Mouse (Mus musculus): ENCODE results near the gene Lbhd1.

The Lbhd1 gene

DNA sequence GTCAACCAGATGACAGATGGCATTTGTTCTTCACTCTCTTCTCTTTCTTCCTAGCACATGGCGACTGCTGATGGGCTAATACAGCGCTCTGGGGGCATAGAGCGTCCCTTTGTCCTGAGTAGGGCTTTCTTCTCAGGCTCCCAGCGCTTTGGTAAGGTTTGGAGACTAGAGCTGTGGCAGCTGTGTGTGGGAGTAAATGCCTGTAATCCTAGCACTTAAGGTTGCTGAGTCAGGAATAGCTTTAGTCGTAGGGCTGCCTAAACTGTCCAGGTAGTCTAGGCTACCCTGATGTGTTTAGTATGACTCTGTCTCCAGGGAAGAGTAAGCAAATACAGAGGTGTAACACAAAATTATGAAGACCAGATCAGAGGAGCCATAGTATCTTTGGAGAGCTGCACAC lies 28.3 kb downstream of the Lbhd1 start:
- DNase-seq (ENCODE audit: low read depth, low spot score), result no peak

- DNase-seq (ENCODE audit: low read depth, low spot score), result no peak
Measured at GRCm38 (mm10) chr19:8914212-8914611, 30.7 kb downstream of the Lbhd1 start.

DNA sequence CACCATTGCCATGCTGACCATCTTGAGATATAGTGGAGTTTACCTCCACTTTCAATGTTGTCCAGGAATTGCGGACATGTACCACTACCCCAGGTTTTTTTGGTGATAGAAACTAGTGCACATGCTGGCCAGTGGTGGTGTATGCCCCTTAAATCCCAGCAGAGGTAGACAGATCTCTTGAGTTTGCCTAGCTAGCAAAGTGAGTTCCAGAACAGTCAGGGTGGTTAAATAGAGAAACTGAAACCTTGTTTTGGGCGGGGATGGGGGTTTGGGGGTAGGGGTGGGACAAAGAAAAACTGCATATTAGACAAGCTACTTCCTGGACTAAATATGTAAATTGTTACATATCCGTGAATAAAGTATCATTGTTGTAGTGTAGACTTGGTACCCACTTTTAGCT lies 35.5 kb downstream of the Lbhd1 start:
- DNase-seq (ENCODE audit: low read depth, low spot score), result peak; percentile 46

- peak; percentile 28 for DNase-seq (ENCODE audit: low read depth, low spot score)
Measured at GRCm38 (mm10) chr19:8919684-8920072, 36.1 kb downstream of the Lbhd1 start.

GRCm38 (mm10) chr19:8920073-8920736 lies 36.7 kb downstream of the Lbhd1 start, which contains the start of gene B3gat3:
B3gat3 (plus strand) TSS chr19:8920374.
- DNase-seq (ENCODE audit: low read depth, low spot score), result peak; percentile 85

DNA sequence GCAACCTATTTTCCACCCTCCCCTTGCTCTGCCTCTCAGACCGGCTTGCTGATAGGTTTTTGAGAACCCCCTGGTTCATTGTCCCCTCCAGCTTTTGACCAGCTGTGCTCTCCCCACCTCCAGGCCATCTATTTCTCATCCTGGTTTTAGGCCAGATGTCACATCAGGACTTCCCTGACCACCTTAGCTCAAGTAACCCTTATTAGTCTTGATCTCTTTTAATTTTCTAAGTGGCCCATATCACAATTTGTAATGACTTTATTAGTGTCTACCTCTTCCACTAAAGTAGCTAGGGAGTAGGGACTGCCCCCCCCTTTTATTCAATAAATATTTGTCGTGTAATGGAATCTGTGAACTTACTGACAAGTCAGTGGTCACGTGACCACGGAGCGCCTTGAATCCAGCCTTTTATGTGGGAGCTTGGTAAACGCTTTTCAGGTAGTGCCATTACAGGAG lies 37.3 kb downstream of the Lbhd1 start:
- DNase-seq (ENCODE audit: low read depth, low spot score), result peak; percentile 80

- peak; percentile 35 for DNase-seq (ENCODE audit: low read depth, low spot score)
Measured at GRCm38 (mm10) chr19:8921741-8922140, 38.2 kb downstream of the Lbhd1 start.

DNA sequence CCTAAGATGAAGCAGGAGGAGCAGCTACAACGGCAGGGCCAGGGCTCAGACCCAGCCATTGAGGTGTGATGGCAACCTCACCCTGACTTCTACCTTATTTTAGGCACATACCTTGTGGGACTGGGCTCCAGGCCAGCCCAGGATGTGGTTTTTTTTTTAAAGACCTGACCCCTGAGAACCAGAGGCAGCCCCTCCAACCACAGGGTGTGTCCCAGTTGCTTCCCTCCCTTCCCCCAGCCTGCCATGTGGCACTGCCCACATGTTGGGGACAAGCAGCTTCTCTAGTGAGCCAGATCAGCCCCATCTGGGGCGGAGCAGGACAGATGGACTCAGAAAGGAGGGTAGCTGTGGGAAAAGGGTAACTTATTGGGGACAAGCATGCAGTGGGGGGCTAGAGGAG lies 43.2 kb downstream of the Lbhd1 start:
- peak; percentile 40 for DNase-seq (ENCODE audit: low read depth, low spot score)

- DNase-seq (ENCODE audit: low read depth, low spot score), result no peak
Measured at GRCm38 (mm10) chr19:8927891-8928525, 44.5 kb downstream of the Lbhd1 start.

DNA sequence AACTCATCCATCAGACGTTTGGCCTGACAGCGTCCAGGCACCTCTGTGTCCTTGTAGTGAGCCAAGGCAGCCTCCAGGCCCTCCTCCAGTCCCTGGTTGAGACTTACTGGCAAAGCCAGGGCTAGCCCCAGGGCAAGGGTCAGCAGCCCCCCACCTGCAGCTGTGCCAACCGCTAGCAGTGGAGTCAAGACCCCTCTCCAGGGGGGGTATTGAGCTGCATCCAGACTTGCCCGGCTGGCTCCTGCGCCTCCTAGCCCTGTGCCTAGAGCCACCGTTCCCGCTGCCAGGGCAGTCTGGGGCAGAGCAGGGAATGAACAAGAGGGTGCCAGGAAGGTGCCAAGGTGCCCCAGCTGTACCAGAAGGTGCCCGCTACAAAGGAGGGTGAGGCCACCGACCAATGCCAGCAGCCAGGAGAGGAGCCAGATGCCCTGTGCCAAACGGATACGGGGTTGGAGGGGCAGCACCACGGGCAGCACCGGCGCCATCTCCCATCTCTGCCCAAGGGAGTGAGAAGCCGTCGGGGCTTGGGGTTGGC lies 45.2 kb downstream of the Lbhd1 start:
- no peak for DNase-seq (ENCODE audit: low read depth, low spot score)

DNA sequence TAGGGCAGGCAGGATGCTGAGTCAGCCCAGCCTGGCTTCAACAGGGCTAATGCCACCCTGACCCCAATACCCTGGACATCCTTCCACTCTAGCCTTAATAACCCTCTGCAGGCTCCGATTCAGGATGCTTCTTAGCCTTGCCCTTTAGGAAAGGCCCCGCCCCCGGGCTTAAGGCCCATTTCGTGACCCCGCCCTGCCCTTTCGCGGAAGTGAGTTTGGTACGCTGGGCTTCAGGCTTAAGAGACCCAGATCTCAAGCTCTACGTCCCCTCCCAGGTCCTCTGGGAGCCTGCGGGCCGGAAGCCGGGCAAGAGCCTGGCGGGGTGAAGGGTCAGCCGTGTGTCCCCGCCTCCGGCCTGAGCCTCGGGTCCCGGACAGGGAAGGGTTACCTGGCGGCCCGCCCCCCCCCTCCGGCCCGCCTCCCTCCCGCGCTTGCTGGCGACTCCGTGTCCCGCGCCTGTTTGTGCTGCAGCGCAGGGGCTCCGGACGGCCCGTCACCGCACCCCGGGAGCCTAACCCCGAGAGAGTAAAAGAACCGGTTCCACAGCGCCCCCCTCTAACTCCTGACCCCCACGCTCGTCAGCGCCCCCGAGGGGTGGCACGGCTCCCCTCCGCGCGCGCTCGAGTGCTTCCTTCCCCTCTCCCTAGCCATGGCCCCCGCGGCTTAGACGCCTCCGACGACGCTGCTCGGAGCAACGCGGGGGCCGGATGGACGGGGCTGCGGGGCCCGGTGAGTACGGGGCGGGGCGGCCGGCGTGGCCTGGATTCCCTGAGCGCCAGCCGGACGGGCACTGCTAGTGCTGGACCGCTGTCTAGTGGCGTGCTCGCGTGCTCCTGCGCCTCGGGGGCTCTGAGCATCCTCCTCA lies 45.9 kb downstream of the Lbhd1 start, which contains the start of the genes Rom1 and Eml3:
Gene Rom1 (minus strand): TSS at position 133 of the 865 bp plus-strand sequence.
Gene Eml3 (plus strand): TSS at position 329 of the 865 bp plus-strand sequence.
- DNase-seq (ENCODE audit: low read depth, low spot score), result peak; percentile 86

GRCm38 (mm10) chr19:8930117-8930516 lies 46.6 kb downstream of the Lbhd1 start:
- peak; percentile 15 for DNase-seq (ENCODE audit: low read depth, low spot score)

GRCm38 (mm10) chr19:8930771-8931170 lies 47.2 kb downstream of the Lbhd1 start:
- no peak for DNase-seq (ENCODE audit: low read depth, low spot score)

- no peak for DNase-seq (ENCODE audit: low read depth, low spot score)
Measured at GRCm38 (mm10) chr19:8936736-8937135, 53.2 kb downstream of the Lbhd1 start.

GRCm38 (mm10) chr19:8940526-8941133 lies 57.1 kb downstream of the Lbhd1 start:
- no peak for DNase-seq (ENCODE audit: low read depth, low spot score)

GRCm38 (mm10) chr19:8941136-8941514 lies 57.6 kb downstream of the Lbhd1 start:
- no peak for DNase-seq (ENCODE audit: low read depth, low spot score)

DNA sequence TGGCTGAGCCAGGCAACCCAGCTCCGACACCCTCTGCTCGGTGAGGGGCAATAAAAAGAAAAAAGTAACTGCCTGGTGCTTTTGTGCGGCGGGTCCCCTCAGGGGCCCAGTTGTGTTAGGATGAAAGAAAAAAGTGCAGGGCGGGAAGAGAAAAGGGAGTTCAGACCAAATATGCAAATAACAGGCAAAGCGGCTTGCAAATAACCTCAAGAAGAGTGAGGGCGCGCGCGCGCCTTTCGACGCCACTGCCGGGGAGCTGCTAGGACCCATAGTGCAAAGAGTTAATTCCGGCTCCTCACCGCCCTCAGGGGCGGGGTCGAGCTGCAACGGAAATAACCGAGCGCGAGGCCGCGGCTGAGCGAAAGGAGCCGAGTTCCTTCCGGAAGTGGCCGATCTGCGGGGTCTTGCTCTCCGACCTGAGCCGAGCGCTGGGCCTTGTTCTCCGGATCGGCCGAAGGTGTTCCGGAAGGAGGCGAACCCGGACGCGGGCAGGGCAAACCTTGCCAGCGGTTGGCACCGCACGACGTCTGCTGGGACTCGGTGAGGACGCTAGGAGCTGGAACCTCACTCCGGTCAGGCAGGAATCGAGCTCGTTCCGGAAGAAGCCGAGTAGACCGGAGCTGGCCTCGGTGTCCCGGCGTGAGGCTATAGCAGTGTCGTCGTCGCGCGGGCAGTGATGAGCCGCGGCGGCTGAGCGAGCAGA lies 58.1 kb downstream of the Lbhd1 start, which contains the start of gene Mta2:
Gene Mta2 (plus strand): TSS at position 361 of the 703 bp plus-strand sequence.
- DNase-seq (ENCODE audit: low read depth, low spot score), result peak; percentile 97
